Mouse (Mus musculus): ENCODE data around the gene Adamts4.

Adamts4 gene

DNA sequence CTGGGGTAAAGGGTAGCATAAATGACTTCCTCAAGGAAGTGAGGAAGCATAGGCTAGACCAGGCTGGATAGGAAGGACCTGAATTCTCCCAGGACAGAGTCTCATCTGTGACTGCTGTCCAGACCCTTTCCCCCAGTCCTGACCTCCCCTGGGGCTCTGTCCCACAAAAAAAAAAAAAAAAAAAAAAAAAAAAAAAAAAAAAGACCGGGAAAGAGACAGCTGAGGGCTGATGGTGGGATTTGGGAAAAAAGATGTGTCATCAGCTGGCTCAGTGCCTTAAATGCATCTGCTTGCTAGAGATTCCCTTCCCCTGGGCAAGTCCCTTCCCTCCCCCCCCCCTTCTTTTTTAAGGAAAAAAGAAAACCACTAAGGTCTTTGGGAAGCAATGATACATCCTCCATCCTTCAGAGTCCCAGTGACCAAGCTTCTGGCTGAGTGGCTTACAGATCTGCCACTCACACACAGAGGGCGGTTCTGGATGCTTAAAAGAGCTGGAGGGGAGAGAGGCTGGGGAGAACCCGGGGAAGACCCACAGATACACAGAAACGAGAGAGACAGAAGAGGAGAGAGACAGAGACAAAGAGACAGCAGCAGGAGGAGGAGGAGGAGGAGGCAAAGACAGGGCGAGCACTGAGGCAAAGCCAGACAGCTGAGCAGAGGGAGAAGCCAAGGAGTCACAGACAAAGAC is at the start of gene Adamts4:
Adamts4 (plus strand) TSS at position 509 of the 688 bp plus-strand sequence.
- DNase-seq (ENCODE audit: low read depth, low spot score), result no peak

DNA sequence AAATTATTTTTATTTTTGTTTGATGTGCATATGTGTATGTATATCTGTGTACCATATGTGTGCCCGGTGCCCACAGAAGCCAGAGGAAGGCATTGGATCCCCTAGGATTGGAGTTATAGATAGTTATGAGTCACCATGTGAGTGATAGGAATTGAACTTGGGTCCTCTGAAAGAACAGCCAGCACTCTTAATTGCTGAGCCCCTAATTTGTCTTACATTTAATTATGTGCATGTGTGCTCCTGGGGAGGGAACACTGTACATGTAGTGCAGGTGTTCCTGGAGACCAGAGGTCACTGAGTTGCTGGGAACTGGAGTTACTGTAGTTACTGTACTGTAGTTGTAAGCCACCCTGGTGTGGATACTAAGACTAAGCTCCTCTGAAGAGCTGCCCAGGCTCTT is 49.5 kb upstream of the Adamts4 start:
- no peak for DNase-seq (ENCODE audit: low read depth, low spot score)

DNA sequence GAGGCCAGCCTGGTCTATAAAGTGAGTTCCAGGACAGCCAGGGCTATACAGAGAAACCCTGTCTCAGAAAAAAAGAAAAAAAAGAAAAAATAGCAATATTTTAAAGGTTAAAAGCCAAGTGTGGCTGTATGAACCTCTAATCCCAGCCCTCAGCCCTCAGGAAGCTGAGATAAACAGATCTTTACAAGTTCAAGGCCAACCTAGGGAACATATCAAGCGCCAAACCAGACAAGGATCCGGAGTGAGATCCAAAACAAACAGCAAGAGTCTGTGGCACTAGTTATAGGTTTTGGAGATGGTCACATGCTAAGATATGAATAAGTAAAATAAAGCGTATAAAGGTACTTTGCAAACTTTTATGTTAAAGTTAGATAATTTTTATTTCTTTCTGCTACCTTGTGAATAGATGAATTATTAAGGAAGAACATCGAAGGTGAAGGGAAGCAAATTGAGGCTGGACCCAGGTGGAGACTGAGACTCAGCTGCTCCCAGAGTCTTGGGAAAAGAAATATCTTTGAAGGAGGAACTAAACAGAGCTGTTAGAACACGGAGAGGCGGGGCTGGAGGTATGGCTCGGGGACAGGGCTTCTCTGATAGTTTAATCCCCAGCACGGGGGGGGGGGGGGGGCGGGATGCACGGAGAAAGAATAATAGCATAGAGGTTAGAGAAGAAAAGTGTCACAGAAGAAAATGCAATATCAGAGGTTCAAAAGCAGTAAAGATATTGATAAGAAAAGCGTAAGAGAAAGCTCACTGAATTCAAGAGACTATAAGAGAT is 46.6 kb upstream of the Adamts4 start:
- DNase-seq (ENCODE audit: low read depth, low spot score), result no peak

DNA sequence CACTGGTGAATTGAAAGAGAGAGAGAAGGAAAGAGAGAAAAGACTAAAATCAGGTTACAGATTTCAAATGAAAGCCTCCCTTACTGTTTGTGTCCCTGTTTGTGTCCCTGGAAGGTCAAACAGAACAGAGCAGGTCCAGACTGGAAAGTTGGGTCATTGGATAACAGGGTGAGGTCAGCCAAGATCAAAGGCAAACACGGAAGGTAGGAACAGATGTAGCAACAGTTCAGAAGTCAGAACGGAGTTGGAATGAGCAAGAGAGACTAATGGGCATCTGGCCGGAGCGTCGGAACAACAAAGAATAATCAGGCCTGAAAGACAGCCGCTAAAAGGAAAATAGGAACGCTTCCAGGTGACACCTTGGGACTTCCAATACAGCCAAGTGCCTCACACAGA is 46.0 kb upstream of the Adamts4 start:
- no peak for DNase-seq (ENCODE audit: low read depth, low spot score)

DNA sequence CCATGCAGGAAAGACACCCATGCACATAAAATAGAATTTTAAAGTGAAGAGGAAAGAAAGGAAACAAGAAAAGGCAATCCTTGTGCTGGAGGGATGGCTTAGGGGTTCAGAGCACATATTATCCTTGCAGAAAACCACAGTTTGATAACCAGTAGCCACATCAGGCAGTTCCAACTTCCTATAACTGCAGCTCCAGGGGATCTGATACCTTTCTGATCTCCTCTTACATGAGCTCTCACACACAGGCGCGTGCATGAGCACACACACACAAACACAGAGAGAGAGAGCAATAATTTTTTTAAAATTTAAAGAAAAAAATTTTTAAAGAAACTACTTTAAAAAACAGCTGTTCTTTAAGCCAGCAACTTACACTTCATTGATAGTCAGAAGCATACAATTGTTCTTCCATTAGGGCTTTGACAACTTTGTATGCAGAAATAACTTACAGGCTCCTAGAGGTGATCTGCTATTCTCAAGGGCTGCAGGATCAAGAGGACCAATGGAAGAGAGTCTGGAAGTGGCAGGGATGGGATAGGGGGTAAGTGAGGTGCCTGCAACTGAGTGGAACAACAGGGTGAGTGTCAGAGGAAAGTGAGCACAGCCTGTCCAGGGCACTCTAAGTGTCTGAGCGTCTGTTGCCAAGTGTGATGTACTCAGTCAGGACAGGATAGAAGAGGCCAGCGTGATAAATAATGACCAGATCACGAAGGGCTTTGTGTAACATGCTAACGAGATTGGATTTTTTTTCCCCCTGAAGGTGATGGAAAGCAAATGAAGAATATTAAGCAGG is 44.3 kb upstream of the Adamts4 start:
- DNase-seq (ENCODE audit: low read depth, low spot score), result no peak

DNA sequence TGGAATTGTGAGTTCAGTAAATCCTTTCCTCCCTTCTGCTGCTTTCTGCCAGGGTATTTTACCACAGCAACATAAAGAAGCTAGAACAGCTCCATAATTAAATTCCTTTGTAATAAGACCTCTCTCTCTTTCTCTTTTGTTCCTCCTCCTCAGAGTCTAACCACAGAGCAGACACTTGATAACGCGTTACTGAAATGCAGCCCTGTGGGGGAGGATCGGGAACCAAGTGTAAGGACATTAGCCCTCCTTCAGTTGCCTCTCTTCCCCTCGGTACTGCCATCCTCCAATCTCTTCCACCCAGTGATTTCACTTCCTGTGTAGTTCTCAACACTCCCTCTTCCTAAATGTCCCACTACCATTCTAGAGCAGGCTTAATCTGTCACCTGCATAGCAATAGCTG is 40.8 kb upstream of the Adamts4 start:
- DNase-seq (ENCODE audit: low read depth, low spot score), result no peak

DNA sequence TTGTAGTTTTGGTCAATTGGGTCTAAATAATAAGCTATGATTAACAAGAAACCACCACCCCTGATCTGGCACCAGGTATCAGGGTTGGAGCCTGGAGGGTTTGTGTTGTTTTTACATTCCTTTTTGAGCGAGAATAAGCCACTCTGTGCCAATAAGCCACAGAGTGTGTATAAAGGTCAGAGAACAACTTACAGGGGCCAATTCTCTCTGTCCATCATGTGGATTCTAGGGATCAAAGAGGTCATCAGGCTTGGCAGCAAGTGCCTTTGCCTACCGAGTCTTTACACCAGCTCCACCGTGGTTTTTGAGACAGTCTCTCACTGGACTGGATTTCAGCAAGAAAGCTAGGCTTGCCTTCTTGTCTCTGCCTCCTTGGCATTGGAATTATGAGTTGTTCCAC is 37.4 kb upstream of the Adamts4 start:
- DNase-seq (ENCODE audit: low read depth, low spot score), result no peak

DNA sequence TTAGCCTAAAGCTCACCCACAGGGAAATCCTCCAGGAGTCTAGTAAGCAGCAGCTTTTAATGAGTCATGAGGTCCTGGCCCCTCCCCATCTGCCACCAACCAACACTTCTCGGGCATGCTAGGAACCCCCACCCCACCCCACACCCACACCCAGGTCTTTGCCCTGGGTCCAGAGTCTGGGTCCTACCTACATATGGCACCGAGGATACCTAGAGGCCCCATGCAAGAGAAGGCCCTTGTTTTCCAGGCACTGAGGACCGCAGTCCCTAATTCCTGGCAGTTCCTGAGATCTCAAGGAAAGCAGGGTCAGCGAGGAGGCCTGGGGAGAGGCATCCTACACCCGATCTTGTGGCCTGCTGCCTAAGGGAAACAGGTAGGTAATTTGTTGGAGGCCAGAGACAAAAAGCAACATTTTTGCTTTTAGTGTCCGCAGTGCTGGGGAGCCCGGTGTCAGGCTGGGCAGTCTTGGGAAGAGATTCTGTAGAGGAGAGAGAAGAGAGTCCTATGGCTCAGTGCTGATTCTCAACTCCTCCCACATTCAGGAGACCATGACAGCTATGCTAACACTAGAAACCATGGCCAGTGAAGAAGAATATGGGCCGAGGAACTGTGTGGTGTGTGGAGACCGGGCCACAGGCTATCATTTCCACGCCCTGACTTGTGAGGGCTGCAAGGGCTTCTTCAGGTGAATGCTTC is 36.3 kb upstream of the Adamts4 start, which contains the start of gene Nr1i3:
Nr1i3 (plus strand) TSS at position 170 of the 696 bp plus-strand sequence.
- DNase-seq (ENCODE audit: low read depth, low spot score), result no peak

DNA sequence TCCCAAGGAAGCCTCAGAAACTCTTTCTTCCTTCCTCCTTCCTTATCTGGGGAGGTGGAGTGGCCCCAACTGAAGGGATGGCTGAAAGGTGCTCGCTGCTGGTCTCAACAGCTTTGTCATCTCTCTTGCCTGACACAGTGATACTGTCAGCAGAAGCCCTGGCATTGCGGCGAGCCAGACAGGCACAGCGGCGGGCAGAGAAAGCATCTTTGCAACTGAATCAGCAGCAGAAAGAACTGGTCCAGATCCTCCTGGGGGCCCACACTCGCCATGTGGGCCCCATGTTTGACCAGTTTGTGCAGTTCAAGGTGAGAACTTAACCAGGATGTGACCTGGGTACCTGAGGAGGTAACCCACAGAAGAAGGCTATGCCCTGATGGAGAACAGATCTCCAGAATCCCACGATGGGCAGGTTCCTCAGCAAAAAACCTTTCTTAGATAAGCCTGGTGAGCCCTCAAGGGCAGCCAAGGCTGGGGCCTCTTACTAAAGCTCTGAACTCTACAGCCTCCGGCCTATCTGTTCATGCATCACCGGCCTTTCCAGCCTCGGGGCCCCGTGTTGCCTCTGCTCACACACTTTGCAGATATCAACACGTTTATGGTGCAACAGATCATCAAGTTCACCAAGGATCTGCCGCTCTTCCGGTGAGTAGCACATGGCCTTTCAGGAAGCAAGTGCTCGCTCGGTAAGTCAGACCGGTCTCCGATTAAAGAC is 33.8 kb upstream of the Adamts4 start:
- DNase-seq (ENCODE audit: low read depth, low spot score), result no peak

DNA sequence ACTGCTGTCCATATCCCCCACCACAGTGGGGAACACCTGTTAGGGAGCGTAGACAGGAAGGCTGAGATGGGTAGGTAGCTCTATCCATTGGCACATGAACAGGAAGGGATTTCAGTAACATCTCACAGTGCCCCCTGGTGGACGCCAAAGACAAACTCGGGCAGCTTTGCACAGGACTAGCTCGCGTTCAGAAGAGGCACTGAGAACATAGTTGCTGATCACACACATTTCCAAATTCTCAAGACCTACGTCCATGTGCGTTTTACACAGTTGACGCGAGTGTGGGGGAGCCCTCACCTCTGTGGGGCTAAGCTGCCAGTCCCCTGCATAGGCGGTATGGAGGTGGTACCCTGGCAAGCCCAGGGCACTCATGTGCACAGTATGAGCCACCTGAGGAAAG is 29.4 kb upstream of the Adamts4 start:
- DNase-seq (ENCODE audit: low read depth, low spot score), result peak; percentile 80

DNA sequence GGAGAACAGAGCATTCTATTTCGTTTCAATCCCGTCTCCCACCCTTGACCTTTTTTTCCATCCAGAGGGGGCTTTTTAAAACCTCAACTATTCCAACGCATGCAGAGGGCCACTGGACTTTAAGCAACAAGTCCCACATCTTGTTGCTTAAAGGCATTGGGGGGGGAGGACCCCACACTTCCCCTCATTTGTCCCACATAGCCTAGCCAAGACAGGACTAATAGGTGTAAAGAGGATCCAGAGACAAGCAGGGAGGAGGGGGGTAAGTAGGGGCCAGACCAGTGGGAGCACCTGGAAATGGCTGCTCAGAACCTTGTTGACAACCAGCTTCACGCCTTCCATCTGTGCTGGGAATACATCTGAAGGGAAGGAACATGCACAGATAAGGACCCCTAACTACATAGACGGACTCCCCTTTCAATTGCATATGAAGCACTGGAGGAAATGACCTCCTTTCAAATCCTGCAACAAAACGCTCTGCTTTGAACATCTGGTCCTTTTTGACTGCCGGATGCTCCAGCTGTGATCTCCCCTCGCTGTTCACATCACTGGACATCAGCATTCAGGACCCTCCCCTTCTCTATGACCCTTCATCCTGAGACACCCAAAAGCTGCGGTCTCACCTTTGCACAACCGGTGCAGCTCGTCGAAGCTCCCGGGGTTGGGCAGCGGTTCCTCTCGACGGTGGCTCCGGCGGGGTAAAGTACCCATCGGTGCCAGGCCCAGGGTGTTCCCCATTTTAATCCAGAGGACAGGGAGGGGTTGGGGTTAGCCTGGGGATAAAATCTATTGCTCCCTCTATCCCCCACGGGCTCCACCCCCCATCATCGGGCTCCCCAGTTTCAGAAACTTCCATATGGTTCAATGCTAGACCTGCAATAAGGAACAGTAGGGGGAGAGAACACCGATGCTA is 28.7 kb upstream of the Adamts4 start:
- DNase-seq (ENCODE audit: low read depth, low spot score), result peak; percentile 31

DNA sequence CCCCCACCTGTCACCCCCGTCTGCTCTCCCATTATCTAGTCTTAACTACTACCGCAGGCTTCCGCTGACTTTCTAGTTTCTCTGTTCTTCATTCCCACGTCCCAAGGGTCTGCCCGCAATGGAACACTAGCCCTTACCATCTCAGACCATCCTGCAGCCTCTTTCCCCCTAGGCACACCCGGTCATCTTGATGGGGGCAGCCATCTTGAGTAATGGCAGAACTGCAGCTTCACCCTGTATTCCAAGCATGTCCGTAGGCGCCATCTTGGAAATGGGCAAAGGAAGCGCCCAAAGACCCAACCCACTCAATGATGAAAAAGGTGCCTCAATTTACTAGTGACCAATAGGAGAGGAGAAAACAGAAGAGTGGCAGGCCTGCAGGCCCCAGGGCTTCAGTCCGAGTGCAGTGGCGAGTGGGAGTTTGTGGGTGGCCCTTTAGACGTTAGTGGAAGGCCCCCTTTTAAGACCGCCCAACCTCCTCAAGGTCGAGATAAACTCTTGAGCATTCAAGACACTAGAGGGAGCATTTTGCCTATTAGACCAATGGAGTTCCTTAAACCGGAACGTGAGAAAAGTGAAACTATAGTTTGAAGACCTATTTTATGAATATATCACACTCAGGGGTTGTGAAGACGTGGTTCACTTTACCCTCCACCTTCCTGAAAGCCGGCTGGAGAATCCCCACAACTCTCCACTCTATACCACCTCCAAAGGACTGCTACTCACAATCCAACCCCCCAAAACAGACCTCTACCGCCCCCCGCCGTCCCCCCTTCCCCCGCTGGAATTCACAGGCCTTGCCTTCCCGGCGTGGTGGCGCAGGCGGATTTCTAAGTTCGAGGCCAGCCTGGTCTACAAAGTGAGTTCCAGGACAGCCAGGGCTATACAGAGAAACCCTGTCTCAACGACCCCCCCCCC is 27.7 kb upstream of the Adamts4 start, which contains the start of gene Tomm40l:
Tomm40l (minus strand) TSS at position 277 of the 918 bp plus-strand sequence.
- DNase-seq (ENCODE audit: low read depth, low spot score), result peak; percentile 99

DNA sequence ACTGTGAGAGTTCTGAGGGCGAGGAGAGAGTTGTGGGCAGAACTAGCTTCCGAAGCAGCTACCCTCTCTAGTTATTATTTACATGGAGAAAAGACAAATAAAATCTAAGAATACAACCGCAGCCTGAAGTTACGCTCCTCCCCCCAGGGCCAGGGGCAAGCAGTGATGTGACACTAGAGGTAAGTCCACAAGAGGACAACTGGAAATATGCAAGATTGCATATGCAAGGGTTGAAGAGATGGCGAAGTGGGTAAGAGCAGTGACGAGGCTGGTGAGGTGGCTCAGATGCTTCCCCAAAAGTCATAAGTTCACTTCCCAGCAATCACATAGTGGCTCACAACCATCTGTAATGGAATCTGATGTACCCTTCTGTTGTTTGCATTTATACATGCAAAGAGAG is 27.1 kb upstream of the Adamts4 start:
- peak; percentile 26 for DNase-seq (ENCODE audit: low read depth, low spot score)

DNA sequence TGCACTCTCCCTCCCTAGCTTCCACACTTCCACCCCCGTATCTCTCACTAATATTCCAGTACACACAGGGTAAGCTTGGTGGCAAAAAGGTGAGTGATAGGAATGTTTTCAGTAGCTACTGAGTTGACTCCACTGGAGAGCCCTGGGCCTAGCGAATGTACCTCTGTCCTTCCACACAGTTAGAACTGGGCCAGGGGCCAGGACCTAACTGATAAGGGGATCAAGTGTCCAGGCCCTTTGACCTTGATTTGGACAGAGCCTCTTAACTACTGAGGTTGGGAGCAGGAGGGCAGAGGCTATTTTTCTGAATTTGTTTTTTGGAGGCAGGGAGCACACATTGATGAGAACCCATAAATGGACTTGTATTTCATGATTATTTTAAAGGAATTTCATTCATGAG is 26.4 kb upstream of the Adamts4 start:
- DNase-seq (ENCODE audit: low read depth, low spot score), result no peak

DNA sequence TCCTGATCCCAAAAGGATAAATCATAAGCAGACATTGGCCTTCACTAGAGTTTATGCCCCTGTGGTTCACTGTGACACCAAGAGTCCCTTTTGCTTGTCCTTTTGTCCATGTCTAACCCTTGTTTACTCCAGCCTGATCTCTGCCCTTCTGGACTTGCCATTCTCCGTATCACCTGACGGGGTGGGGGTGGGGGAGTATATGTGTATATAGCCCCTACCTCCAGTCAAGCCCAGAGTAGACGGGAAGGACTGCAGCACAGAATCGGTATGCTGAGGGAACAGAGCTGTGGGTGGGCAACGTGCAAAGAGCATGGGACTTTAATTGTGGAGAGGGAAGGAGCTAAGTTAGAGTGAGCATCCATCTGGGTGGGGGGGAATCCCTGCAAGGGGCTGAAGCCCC is 25.4 kb upstream of the Adamts4 start, which contains the start of gene Apoa2:
Apoa2 (plus strand) TSS at position 198 of the 400 bp plus-strand sequence.
- no peak for DNase-seq (ENCODE audit: low read depth, low spot score)

DNA sequence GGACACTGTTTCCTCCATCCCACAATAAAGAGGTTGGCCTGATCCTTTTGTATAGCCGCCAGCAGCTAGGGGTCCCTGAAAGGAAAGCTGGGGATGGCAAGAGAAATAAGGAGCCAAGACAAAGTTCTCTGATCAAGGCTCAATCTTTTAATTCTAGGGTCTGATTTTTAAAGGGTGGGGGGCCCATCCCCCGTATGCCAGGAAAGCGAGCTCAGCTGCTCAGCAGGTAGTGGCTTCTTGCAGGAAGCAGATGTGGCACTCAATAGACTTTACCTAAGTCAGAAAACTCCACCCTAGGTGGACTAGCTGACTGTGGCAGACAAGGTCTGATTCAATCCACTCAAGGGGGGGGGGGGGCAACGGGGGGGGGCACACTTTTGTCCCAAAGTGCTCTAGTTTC is 23.4 kb upstream of the Adamts4 start:
- DNase-seq (ENCODE audit: low read depth, low spot score), result no peak

DNA sequence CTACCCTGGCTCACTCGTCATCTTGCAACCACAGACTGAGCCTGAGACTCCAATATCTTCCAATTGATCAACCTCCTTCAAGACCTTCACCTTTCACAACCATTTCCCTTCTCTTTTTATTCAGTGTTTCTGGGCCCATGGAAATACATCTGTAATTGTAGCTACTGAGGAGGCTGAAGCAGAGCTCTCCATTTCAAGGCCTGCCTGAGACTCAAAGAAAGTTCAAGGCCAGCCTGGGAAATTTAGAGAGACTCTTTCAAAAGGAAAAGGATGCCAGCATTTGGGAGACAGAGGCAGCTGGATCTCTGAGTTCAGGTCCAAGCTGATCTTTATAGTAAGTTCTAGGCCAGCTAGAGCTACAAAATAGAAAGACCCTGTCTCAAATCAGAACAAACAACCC is 22.3 kb upstream of the Adamts4 start:
- DNase-seq (ENCODE audit: low read depth, low spot score), result no peak

DNA sequence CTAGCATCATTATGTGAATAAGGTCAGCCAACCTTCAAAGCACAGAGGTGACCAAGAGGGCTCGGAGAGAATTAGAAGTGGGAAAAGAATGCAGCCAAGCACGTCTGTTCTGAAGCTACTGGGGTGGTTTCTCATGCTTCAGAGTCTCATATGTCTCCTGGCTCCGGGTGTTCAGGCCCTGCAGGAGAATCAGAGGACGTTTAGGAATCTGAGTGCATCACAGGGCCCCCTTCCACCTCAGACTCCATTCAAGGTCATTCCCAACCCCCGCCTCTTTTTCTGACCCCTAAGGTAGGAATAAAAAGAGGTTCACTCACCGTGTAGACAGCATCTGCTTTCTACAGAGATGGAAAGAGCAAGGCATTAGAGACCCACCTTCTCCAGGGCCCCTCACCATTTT is 20.5 kb upstream of the Adamts4 start:
- DNase-seq (ENCODE audit: low read depth, low spot score), result no peak

DNA sequence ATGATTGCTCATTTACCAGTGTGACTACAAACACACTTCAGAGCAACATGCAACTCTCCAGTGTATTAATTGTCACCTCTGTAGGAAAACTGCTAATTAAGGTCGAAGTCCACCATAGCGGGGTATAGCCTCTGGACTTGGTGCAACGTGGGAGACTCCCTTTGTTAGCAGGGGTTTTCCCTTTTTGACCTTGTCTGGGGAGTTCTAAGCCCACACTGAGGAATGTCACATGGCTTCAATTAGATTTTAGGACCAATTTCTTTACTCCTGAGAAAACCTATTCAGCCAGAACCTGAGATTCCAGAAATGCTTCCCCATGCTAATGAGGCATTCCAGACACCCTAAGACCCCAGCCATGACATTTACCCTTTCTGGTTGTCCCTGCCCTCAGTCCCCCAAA is 20.0 kb upstream of the Adamts4 start:
- no peak for DNase-seq (ENCODE audit: low read depth, low spot score)
